Mouse (Mus musculus) heart, embryonic 11.5 days (tissue): ENCODE measurements at regions not wholly inside any gene's neighbourhood (a gene's known extent, or its start where the extent isn't known, plus 50 kb on each side); places are given as distances from the start of the nearest gene placed in this dataset.

Source experiments
- ATAC-seq: fragments of 200-750 bp; cut with Nextera tagmentation; replicated peaks from 2 replicates; pipeline ENCODE4 v1.8.0; 2017; ENCODE audit warnings: moderate library complexity; ENCODE audit not compliant: insufficient number of reproducible peaks, low FRiP score, low TSS enrichment
- H3K27ac ChIP-seq: fragments of 300-500 bp; sonication (generic); 2 replicates; pipeline ENCODE4 v1.5.1; 2014; ENCODE audit warnings: mild to moderate bottlenecking, low read depth, low read length
- H3K27me3 ChIP-seq: fragments of 300-500 bp; sonication (generic); 2 replicates; pipeline ENCODE4 v1.6.1; 2014; ENCODE audit warnings: mild to moderate bottlenecking, low read length, mixed read lengths; ENCODE audit not compliant: control insufficient read depth, insufficient read depth
- H3K36me3 ChIP-seq: fragments of 300-500 bp; sonication (generic); 2 replicates; pipeline ENCODE4 v1.6.1; 2014; ENCODE audit warnings: mild to moderate bottlenecking, low read length, moderate library complexity, mixed read lengths; ENCODE audit not compliant: control insufficient read depth, insufficient read depth
- H3K4me1 ChIP-seq: fragments of 300-500 bp; sonication (generic); 2 replicates; pipeline ENCODE4 v1.6.1; 2014; ENCODE audit warnings: low read length; ENCODE audit not compliant: control insufficient read depth, insufficient read depth
- H3K4me2 ChIP-seq: fragments of 300-500 bp; sonication (generic); 2 replicates; pipeline ENCODE4 v1.6.1; 2014; ENCODE audit warnings: mild to moderate bottlenecking, moderate library complexity
- H3K4me3 ChIP-seq: fragments of 300-500 bp; sonication (generic); 2 replicates; pipeline ENCODE4 v1.5.1; 2014; ENCODE audit warnings: low read depth, low read length
- H3K9ac ChIP-seq: fragments of 300-500 bp; sonication (generic); 2 replicates; pipeline ENCODE4 v1.6.1; 2014; ENCODE audit warnings: mild to moderate bottlenecking, low read depth, low read length, moderate library complexity
- H3K9me3 ChIP-seq: fragments of 300-500 bp; sonication (generic); replicated peaks from 2 replicates; pipeline ENCODE4 v1.6.1; 2016; ENCODE audit warnings: low read length; ENCODE audit not compliant: control insufficient read depth
- WGBS: fragments of 180-500 bp; shearing (Covaris S2); extraction: QIAGEN DNeasy Blood & Tissue Kit; methylation state at CpG from one replicate; pipeline ENCODE4 v1.1.7; 2014; ENCODE audit not compliant: insufficient replicate concordance; 5-methylcytosine and 5-hydroxymethylcytosine counted together

DNA sequence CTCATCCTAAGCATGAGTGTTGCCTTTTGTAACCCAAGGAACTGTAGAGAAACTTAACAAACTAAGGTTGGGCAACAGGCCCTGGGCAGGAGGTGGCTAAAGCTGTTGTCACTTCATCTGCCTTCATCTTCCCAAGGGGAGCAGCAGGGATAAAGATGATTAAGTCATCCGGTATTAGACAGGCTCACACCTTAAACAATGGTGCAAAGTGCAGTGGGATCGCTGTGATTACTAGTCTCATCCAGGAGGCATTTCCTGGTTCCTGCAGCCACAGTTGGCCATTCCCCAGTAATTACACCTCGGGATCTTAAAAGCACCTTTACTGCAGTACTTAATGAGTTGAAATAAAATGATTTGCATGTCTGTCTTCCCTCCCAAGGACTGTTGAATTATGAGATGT is 57.0 kb upstream of the Fat1 start:
- H3K4me1 ChIP-seq, result no peaks in the 10 kb centered on the region
- H3K9ac ChIP-seq, result no peak overlapping the region
- ATAC-seq, result no peak
- H3K4me2 ChIP-seq, result no peak overlapping the region
- no peaks in the 10 kb centered on the region for H3K9me3 ChIP-seq
- H3K36me3 ChIP-seq, result no peaks in the 10 kb centered on the region
- WGBS, result 50% methylated on average over 3 of the region's 3 CpGs
- H3K4me3 ChIP-seq, result no peak overlapping the region
- no peak overlapping the region for H3K27ac ChIP-seq
- H3K27me3 ChIP-seq, result no peaks in the 10 kb centered on the region

- no peak for ATAC-seq
- 74% methylated on average over 4 of the region's 4 CpGs for WGBS
These were observed 56.1 kb upstream of the Fat1 start for GRCm38 (mm10) chr8:44879186-44879585.

GRCm38 (mm10) chr8:44884399-44885006 is 50.7 kb upstream of the Fat1 start:
- H3K4me2 ChIP-seq, result no peak overlapping the region
- H3K9me3 ChIP-seq, result no peaks in the 10 kb centered on the region
- H3K27me3 ChIP-seq, result no peaks in the 10 kb centered on the region
- no peak for ATAC-seq
- H3K36me3 ChIP-seq, result no peaks in the 10 kb centered on the region
- no peak overlapping the region for H3K4me3 ChIP-seq
- no peaks in the 10 kb centered on the region for H3K4me1 ChIP-seq
- H3K9ac ChIP-seq, result no peak overlapping the region
- no peak overlapping the region for H3K27ac ChIP-seq
- WGBS, result 69% methylated on average over 8 of the region's 8 CpGs

More at GRCm38 (mm10) chr8:44879186-44879585, 56.1 kb upstream of the Fat1 start:
- no peak overlapping the region for H3K4me2 ChIP-seq
- H3K9me3 ChIP-seq, result no peaks in the 10 kb centered on the region
- H3K9ac ChIP-seq, result no peak overlapping the region
- H3K4me3 ChIP-seq, result no peak overlapping the region
- H3K36me3 ChIP-seq, result no peaks in the 10 kb centered on the region
- no peak overlapping the region for H3K27ac ChIP-seq
- no peaks in the 10 kb centered on the region for H3K27me3 ChIP-seq
- H3K4me1 ChIP-seq, result no peaks in the 10 kb centered on the region
